Mouse (Mus musculus) ovary, adult 18-20 months (tissue): Measurements from ENCODE around the gene Igf2bp3.
A peak's percentile ranks its signal among the peaks of the same experiment; 100 is the strongest.

Experiments used
- DNase-seq: peaks from one replicate; pipeline ENCODE4 v3.0.0; 2022; ENCODE audit warnings: low spot score, mixed read lengths

Gene Igf2bp3

GRCm38 (mm10) chr6:49132352-49133090, 82.2 kb downstream of the Igf2bp3 start:
- DNase-seq: no peak

GRCm38 (mm10) chr6:49131855-49132254, 82.9 kb downstream of the Igf2bp3 start:
- no peak for DNase-seq

GRCm38 (mm10) chr6:49130328-49130727, 84.4 kb downstream of the Igf2bp3 start:
- DNase-seq: no peak

DNA sequence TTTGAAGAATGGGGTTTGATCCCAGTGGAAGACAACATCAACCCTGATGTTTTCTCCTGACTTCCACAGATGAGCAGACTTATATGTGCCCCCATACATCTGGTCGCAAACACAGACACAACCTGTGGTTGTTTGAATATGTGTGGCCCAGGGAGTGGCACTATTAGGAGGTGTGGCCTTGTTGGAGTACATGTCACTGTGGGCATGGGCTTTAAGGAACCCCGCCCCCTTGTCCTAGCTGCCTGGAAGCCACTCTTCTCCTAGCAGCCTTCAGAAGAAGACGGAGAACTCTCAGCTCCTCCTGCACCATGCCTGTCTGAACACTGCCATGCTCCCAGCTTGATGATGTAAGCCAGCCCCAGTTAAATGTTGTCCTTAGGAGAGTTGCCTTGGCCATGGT, 94.4 kb downstream of the Igf2bp3 start:
- DNase-seq: no peak

GRCm38 (mm10) chr6:49119462-49120135, 95.2 kb downstream of the Igf2bp3 start:
- no peak for DNase-seq

- DNase-seq: no peak
These were observed 96.3 kb downstream of the Igf2bp3 start for GRCm38 (mm10) chr6:49118446-49118845.

DNA sequence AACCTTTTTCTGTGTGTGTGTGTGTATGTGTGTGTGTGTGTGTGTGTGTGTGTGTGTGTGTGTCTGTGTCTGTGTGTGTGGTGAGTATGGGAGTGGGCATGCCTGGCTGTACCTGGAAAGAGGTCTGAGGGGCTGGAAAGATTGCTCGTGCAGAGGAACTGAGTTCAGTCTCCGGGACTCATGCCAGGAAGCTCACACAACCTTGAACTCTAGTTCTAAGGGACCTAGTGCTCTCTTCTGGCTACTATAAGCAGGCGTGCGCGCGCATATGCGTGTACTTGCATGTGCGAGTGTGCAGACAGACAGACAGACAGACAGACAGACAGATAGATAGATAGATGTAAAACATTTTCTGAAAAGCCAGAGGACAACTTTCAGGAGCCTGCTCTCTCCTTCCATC, 98.5 kb downstream of the Igf2bp3 start:
- DNase-seq: no peak

GRCm38 (mm10) chr6:49115550-49115949, 99.2 kb downstream of the Igf2bp3 start:
- no peak for DNase-seq

GRCm38 (mm10) chr6:49114457-49114856, 100.3 kb downstream of the Igf2bp3 start:
- no peak for DNase-seq

DNA sequence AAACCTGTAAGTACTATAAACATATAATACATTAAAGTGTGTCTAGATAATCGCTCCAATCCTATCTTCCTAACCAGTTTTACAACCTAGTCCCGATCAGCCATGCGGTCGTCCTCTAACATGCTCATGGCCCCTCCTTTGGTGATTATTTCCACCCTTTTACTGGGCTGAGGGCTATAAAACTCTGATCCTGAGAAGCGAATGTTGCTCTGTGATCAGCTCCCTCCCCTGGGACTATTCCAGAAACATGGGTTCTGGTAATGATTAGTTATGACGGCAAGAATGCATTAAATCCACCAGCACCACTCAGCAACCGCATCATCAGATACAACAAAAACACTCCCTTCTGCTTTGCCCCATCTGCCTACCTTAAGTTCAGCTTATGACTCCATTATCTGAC, 100.9 kb downstream of the Igf2bp3 start:
- no peak for DNase-seq

- DNase-seq: no peak
These were observed 105.6 kb downstream of the Igf2bp3 start for GRCm38 (mm10) chr6:49109196-49109595.

DNA sequence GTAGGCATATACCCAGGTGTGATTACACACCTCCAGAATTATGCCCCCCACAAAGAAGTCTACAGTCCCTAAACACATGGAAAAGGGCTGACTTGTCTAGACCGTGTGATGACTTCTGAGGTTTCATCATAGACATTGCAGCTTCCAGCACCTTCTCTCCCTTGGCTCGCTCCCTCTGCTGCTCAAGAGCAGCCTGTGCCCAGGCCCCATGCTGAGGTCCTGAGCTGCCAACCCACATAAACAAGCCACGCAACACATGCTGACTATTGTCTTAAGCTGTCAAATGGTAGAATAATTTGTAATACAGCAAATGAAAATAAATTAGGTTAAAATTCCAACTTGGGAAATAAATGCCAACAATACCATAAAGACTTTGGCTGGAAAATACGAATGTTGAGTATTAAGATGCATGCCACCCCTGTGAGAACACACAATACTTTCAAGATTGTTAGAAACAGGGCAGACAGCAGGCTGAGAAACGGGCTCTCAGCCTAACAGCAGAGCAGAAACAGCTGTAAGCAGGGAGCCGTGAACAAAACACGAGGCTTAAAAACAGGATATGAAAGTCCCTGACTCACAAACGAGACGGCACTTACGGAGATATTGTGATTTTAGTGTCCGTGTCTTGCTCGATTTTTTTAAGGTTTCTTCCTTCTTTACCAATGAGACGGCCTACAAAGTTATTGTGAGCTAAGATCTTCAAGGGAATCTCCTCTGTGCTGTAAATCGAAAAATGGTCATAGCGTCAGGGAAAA, 107.8 kb downstream of the Igf2bp3 start:
- no peak for DNase-seq

GRCm38 (mm10) chr6:49099086-49099485, 115.7 kb downstream of the Igf2bp3 start:
- DNase-seq: no peak

GRCm38 (mm10) chr6:49097596-49098110, 117.1 kb downstream of the Igf2bp3 start:
- DNase-seq: no peak

- peak; percentile 79 for DNase-seq
These were observed 117.8 kb downstream of the Igf2bp3 start for GRCm38 (mm10) chr6:49096933-49097461.

DNA sequence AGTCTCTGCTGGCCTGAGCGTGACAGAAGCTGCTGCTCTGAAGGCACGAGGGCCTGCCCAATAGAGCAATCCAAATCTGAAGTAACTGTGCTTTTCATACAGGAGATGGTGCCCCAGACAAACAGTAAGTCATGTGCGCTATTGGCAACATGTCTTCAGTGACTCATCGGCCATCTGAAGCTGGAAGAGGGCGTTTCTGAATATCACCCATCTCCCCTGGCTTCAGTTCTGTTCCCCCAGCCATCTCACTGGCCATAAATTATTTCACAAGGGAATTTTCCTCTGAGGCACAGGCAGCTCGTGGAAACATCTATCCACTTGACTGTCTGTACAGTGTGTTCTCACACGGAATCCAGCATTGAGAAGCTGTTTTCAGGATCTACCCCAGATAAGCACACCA, 118.3 kb downstream of the Igf2bp3 start:
- peak; percentile 48 for DNase-seq

GRCm38 (mm10) chr6:49094968-49095367, 119.8 kb downstream of the Igf2bp3 start:
- DNase-seq: no peak

GRCm38 (mm10) chr6:49083008-49083407, 131.7 kb downstream of the Igf2bp3 start:
- DNase-seq: no peak

GRCm38 (mm10) chr6:49079313-49079712, 135.4 kb downstream of the Igf2bp3 start:
- DNase-seq: no peak

DNA sequence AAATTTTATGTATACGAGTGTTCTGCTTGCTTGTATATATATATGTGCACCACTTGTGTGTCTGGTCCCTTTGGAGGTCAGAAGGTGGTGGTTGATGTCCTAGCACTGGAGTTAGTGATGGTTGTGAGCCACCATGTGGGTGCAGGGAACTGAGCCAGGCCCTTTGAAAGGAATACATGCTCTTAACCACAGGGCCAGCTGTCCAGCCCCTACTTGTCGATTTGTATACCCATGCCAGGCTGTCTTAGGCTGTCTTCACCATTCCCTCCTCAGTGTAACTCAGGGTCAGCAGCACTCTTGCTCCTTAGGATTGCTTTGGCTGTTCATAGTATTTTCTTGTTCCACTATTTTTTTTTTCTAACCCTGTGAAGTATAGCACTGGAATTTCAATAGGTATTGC, 136.9 kb downstream of the Igf2bp3 start:
- DNase-seq: no peak

- no peak for DNase-seq
These were observed 140.7 kb downstream of the Igf2bp3 start for GRCm38 (mm10) chr6:49074117-49074490.

DNA sequence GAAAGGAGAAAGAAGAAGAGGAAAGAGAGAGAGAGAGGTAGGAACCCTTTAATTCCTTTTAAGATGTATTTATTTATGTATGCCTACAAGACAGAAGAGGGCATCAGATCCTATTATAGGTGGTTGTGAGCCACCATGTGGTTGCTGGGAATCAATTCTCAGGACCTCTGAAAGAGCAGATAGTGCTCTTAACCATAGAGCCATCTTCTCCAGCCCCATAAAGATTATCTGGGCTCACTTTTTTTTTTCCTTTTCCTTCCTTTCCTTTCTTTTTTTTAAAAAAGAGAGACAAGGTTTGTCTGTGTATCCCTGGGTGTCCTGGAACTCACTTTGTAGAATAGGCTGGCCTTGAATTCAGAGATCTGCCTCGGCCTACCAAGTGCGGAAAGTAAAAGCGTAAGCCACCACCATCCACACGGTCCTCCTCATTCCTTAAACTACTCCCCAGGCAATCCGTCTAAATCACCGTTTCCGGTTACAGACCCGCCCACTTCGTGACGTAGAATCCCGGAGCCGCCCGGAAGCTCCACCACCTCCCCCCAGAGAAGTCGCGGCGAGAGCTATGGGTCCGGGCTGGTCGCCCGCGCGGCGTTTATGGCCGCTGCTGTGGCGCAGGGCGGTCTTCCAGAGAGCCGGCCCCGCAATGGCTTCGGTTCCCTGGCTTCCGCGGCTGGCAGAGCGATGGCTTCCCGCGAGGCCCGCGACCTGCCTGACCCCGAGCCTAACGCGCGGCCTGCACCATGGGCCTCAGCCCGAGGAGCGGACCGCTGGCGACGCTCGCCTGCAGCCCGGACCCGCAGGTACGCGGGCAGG, 141.2 kb downstream of the Igf2bp3 start, which contains the start of gene Malsu1:
TSS of gene Malsu1 (plus strand) at position 492 of the 813 bp plus-strand sequence.
- DNase-seq: peak; percentile 90
